Mouse (Mus musculus) bone marrow macrophage, adult 2 months (primary cell): ENCODE results near the gene Ttc6.

ENCODE experiments used
- CTCF ChIP-seq: IDR thresholded peaks from 2 replicates; pipeline ENCODE4 v1.5.1; 2012; ENCODE audit warnings: low read depth, mild to moderate bottlenecking, low read length, moderate library complexity
- POLR2A ChIP-seq: IDR thresholded peaks from 2 replicates; pipeline ENCODE4 v1.6.1; 2012; ENCODE audit warnings: mild to moderate bottlenecking, low read depth, low read length, borderline replicate concordance

DNA sequence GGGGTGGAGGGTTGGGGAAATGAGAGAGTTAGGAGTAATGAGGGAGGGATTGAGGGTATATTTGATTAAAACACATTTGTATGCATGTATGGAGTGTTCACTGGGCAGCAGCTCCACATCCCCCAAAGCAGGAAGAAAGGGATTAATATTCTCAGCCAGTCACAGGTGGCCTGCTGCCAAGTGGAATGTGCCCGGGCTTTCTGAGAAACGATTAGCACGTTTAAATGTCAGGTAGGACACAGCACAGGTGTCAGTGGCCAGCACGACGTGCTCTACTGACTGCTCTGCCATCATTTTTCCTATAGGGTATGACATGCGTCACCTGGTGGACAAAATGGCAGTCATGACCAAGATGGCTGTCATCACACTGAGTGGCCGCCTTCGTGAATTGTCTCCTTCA lies 86.8 kb downstream of the Ttc6 start:
- TF ChIP-seq CTCF = no peak
- no peak for TF ChIP-seq POLR2A
